Mouse (Mus musculus) frontal cortex, postnatal 25 days (tissue): ENCODE results near the gene H60b.
A peak's percentile ranks its signal among the peaks of the same experiment; 100 is the strongest.
"Not testable (repeated sequence)": the region's sequence is repeated elsewhere in the genome, so short reads cannot be mapped to it uniquely, and the experiment has no call there.

Experiments
- DNase-seq, 2 experiments: peaks; one replicate each; pipeline ENCODE4 v3.0.0; 2022; ENCODE audit warnings: low spot score in 2 of 2

H60b gene

GRCm38 (mm10) chr10:22165328-22166003, 7.1 kb downstream of the H60b start:
- DNase-seq, result not testable (repeated sequence)

- DNase-seq, result not testable (repeated sequence)
Measured at GRCm38 (mm10) chr10:22166025-22166424, 7.6 kb downstream of the H60b start.

- DNase-seq, result not testable (repeated sequence)
Measured at GRCm38 (mm10) chr10:22167061-22167460, 8.7 kb downstream of the H60b start.

GRCm38 (mm10) chr10:22169116-22169515, 10.7 kb downstream of the H60b start:
- DNase-seq, result not testable (repeated sequence)

GRCm38 (mm10) chr10:22172431-22173334, 14.3 kb downstream of the H60b start:
- DNase-seq, result not testable (repeated sequence)

GRCm38 (mm10) chr10:22173335-22174189, 15.2 kb downstream of the H60b start:
- not testable (repeated sequence) for DNase-seq

- DNase-seq, result not testable (repeated sequence)
Measured at GRCm38 (mm10) chr10:22174190-22174487, 15.8 kb downstream of the H60b start.

- not testable (repeated sequence) for DNase-seq
Measured at GRCm38 (mm10) chr10:22176515-22176914, 18.1 kb downstream of the H60b start.

- not testable (repeated sequence) for DNase-seq
Measured at GRCm38 (mm10) chr10:22191035-22191434, 32.6 kb downstream of the H60b start.

- DNase-seq, result not testable (repeated sequence)
Measured at GRCm38 (mm10) chr10:22201352-22201751, 43.0 kb downstream of the H60b start.

- DNase-seq, result not testable (repeated sequence)
Measured at GRCm38 (mm10) chr10:22202784-22203583, 44.6 kb downstream of the H60b start.

- DNase-seq, result not testable (repeated sequence)
Measured at GRCm38 (mm10) chr10:22206443-22206842, 48.1 kb downstream of the H60b start.

GRCm38 (mm10) chr10:22212012-22212696, 53.8 kb downstream of the H60b start:
- peak; percentile 9 to 11 for DNase-seq

- DNase-seq, result peak in 1 of 2 experiments; percentile 5
Measured at GRCm38 (mm10) chr10:22223474-22224349, 65.3 kb downstream of the H60b start.

- no peak for DNase-seq
Measured at GRCm38 (mm10) chr10:22265060-22265459, 106.7 kb downstream of the H60b start.

GRCm38 (mm10) chr10:22270879-22271786, 112.7 kb downstream of the H60b start:
- not testable (repeated sequence) for DNase-seq

- not testable (repeated sequence) for DNase-seq
Measured at GRCm38 (mm10) chr10:22272914-22273683, 114.7 kb downstream of the H60b start.
